Mouse (Mus musculus) spleen, adult 12 weeks (tissue): ENCODE measurements around the gene Sema3g.

Experiments used
- DNase-seq: peaks from one replicate; pipeline ENCODE4 v3.0.0; 2022; ENCODE audit warnings: low spot score

Sema3g gene

GRCm38 (mm10) chr14:31272164-31272563, 54.5 kb downstream of the Sema3g start:
- DNase-seq, result peak; percentile 62
